Mouse (Mus musculus): ENCODE data around the gene Sult4a1.

Gene Sult4a1

GRCm38 (mm10) chr15:84037067-84037466 lies 68.5 kb downstream of the Sult4a1 start:
- no peak for DNase-seq (ENCODE audit: low read depth, low spot score)

Data from telencephalon, adult 2 months (tissue).